Mouse (Mus musculus) heart, postnatal 10 days (tissue): ENCODE data around the gene Tspan12. TPM values are rescaled to one million over a fixed set of nuclear protein-coding genes. Genes with fewer than 3 reads are reported as not detected.
A peak's percentile ranks its signal among the peaks of the same experiment; 100 is the strongest.
"Not testable (repeated sequence)": the region's sequence is repeated elsewhere in the genome, so short reads cannot be mapped to it uniquely, and the experiment has no call there.

ENCODE experiments used
- DNase-seq, 2 experiments: peaks; one replicate each; pipeline ENCODE4 v3.0.0; 2021
- intact Hi-C: fragments of 180-260 bp; cut with DNase I; formaldehyde crosslinking; loops from one replicate; pipeline ENCODE4 v1.15.1; 2025
- total RNA-seq, 2 experiments: library from RNA; stranded (reverse); gene quantifications; 2 replicates each; pipeline ENCODE4 v1.2.3; 2021

The Tspan12 gene
- total RNA-seq, 2 experiments from 2014 or later = 93.8 to 102 TPM

- intact Hi-C loops, DNase-seq: not testable (repeated sequence)
Measured at GRCm38 (mm10) chr6:21789582-21789981, 62.7 kb downstream of the Tspan12 start.

- DNase-seq = no peak
- intact Hi-C loops = no loop called here
Measured at GRCm38 (mm10) chr6:21787757-21788156, 64.6 kb downstream of the Tspan12 start.

- DNase-seq = no peak
- intact Hi-C loops = no loop called here
Measured at GRCm38 (mm10) chr6:21787274-21787673, 65.0 kb downstream of the Tspan12 start.

GRCm38 (mm10) chr6:21774213-21774916 lies 78.0 kb downstream of the Tspan12 start:
- intact Hi-C loops = no loop called here
- no peak for DNase-seq

GRCm38 (mm10) chr6:21769447-21769809 lies 82.9 kb downstream of the Tspan12 start:
- no peak for DNase-seq
- intact Hi-C loops = no loop called here

- intact Hi-C loops = no loop called here
- DNase-seq = peak; percentile 40 to 50
Measured at GRCm38 (mm10) chr6:21768745-21769446, 83.4 kb downstream of the Tspan12 start.

GRCm38 (mm10) chr6:21767787-21768221 lies 84.5 kb downstream of the Tspan12 start:
- intact Hi-C loops = no loop called here

GRCm38 (mm10) chr6:21747536-21747935 lies 104.8 kb downstream of the Tspan12 start:
- intact Hi-C loops = no loop called here
- DNase-seq = no peak

More at GRCm38 (mm10) chr6:21767787-21768221, 84.5 kb downstream of the Tspan12 start:
- peak in 1 of 2 experiments; percentile 5 for DNase-seq

GRCm38 (mm10) chr6:21744615-21745266 lies 107.6 kb downstream of the Tspan12 start:
- intact Hi-C loops = no loop called here
- no peak for DNase-seq

GRCm38 (mm10) chr6:21740606-21741005 lies 111.7 kb downstream of the Tspan12 start:
- intact Hi-C loops = no loop called here
- DNase-seq = no peak

- DNase-seq = no peak
- intact Hi-C loops = no loop called here
Measured at GRCm38 (mm10) chr6:21722238-21722637, 130.1 kb downstream of the Tspan12 start.

Other genes starting within 250 kb of the Tspan12 start
- 10 to 100 TPM; 19.2 TPM for gene Ing3, start 97.1 kb upstream of the Tspan12 start, total RNA-seq
- gene Cped1, start 133.4 kb upstream of the Tspan12 start, total RNA-seq = 10 to 100 TPM; 13.5 to 15.0 TPM